Mouse (Mus musculus) CH12.LX (cell line): ENCODE measurements around the gene Cdh24. TPM values are rescaled to one million over a fixed set of nuclear protein-coding genes. Genes with fewer than 3 reads are reported as not detected.

ENCODE experiments used
- DNase-seq: peaks from one replicate; pipeline ENCODE4 v3.0.0-alpha.2; 2013; ENCODE audit errors: extremely low read depth
- H3K27ac ChIP-seq: 2 replicates; pipeline ENCODE4 v1.5.1; 2012; ENCODE audit warnings: low read depth, mild to moderate bottlenecking, control low read depth, moderate library complexity; ENCODE audit not compliant: insufficient read depth
- H3K27me3 ChIP-seq: replicated peaks from 2 replicates; pipeline ENCODE3; 2012; ENCODE audit warnings: inconsistent platforms
- H3K36me3 ChIP-seq, 2 experiments: replicated peaks in 1 of 2; 2 replicates each; pipeline versions ENCODE3 to v1.6.1; 2012; ENCODE audit warnings: inconsistent platforms in 1 of 2, low read length in 1 of 2, mild to moderate bottlenecking in 1 of 2, mixed read lengths in 1 of 2, moderate library complexity in 1 of 2; ENCODE audit not compliant: control insufficient read depth in 1 of 2, insufficient read depth in 1 of 2
- H3K4me1 ChIP-seq, 2 experiments: 2 replicates each; pipeline ENCODE4 v1.6.1; 2012; ENCODE audit warnings: inconsistent platforms in 1 of 2, moderate library complexity in 1 of 2; ENCODE audit not compliant: insufficient read depth in 2 of 2, control insufficient read depth in 1 of 2
- H3K4me2 ChIP-seq: 2 replicates; pipeline ENCODE4 v1.6.1; 2012; ENCODE audit warnings: low read depth, mild to moderate bottlenecking, control low read depth; ENCODE audit not compliant: poor library complexity, insufficient read depth, severe bottlenecking
- H3K4me3 ChIP-seq, 3 experiments: fragments of 150-350 bp in 1 of 3; sonication (generic) in 1 of 3; replicated peaks in 1 of 3; 2 replicates each; pipeline versions ENCODE3 to v1.5.1; 2011 to 2012; ENCODE audit warnings: low read depth in 2 of 3, low read length in 2 of 3, mild to moderate bottlenecking in 2 of 3, moderate library complexity in 2 of 3, control low read depth in 1 of 3, improper control_type of control experiment in 1 of 3, inconsistent platforms in 1 of 3, mixed read lengths in 1 of 3; ENCODE audit not compliant: poor library complexity in 1 of 3
- H3K79me2 ChIP-seq: replicated peaks from 2 replicates; pipeline ENCODE4 v1.6.1; 2012; ENCODE audit warnings: mild to moderate bottlenecking, moderate library complexity; ENCODE audit not compliant: control insufficient read depth, poor library complexity, insufficient read depth, severe bottlenecking; ENCODE audit errors: extremely low read depth
- H3K9ac ChIP-seq: 2 replicates; pipeline ENCODE4 v1.6.1; 2012; ENCODE audit warnings: low read depth, mild to moderate bottlenecking, control low read depth, moderate library complexity; ENCODE audit not compliant: insufficient read depth
- H3K9me3 ChIP-seq: replicated peaks from 2 replicates; pipeline ENCODE3; 2012; ENCODE audit warnings: low read length, inconsistent platforms, mixed read lengths
- BHLHE40 ChIP-seq: IDR thresholded peaks from 2 replicates; pipeline ENCODE4 v1.6.1; 2011; ENCODE audit warnings: mild to moderate bottlenecking, low read depth, low read length, improper control_type of control experiment
- CHD1 ChIP-seq: IDR thresholded peaks from 2 replicates; pipeline ENCODE4 v1.6.1; 2012; ENCODE audit warnings: low read depth, low read length, improper control_type of control experiment, inconsistent platforms
- ELF1 ChIP-seq: IDR thresholded peaks from 2 replicates; pipeline ENCODE4 v1.6.1; 2014; ENCODE audit warnings: low read depth, mild to moderate bottlenecking, inconsistent platforms, low read length, improper control_type of control experiment
- EP300 ChIP-seq: IDR thresholded peaks from 2 replicates; pipeline ENCODE4 v1.6.1; 2011; ENCODE audit warnings: low read length, improper control_type of control experiment
- ETS1 ChIP-seq: conservative IDR thresholded peaks from 2 replicates; pipeline ENCODE4 v1.6.1; 2012; ENCODE audit warnings: low read depth, mild to moderate bottlenecking, inconsistent platforms, low read length, improper control_type of control experiment, moderate library complexity
- GABPA ChIP-seq: IDR thresholded peaks from 2 replicates; pipeline ENCODE4 v1.6.1; 2012; ENCODE audit warnings: low read depth, low read length, improper control_type of control experiment, inconsistent platforms; ENCODE audit not compliant: insufficient replicate concordance
- JUN ChIP-seq: IDR thresholded peaks from 2 replicates; pipeline ENCODE4 v1.6.1; 2011; ENCODE audit warnings: low read depth, mild to moderate bottlenecking, low read length, improper control_type of control experiment, moderate library complexity; ENCODE audit not compliant: insufficient read depth
- JUND ChIP-seq: conservative IDR thresholded peaks from 2 replicates; pipeline ENCODE4 v1.6.1; 2011; ENCODE audit warnings: low read depth, low read length, improper control_type of control experiment
- MAX ChIP-seq: IDR thresholded peaks from 2 replicates; pipeline ENCODE4 v1.6.1; 2011; ENCODE audit warnings: low read length, improper control_type of control experiment
- MEF2A ChIP-seq: IDR thresholded peaks from 2 replicates; pipeline ENCODE4 v1.6.1; 2014; ENCODE audit warnings: low read depth, mild to moderate bottlenecking, inconsistent platforms, low read length, improper control_type of control experiment, borderline replicate concordance
- MXI1 ChIP-seq: IDR thresholded peaks from 2 replicates; pipeline ENCODE4 v1.6.1; 2011; ENCODE audit warnings: mild to moderate bottlenecking, low read depth, low read length, improper control_type of control experiment
- MYC ChIP-seq: IDR thresholded peaks from 2 replicates; pipeline ENCODE4 v1.6.1; 2011; ENCODE audit warnings: low read depth, mild to moderate bottlenecking, improper control_type of control experiment, low read length
- NELFE ChIP-seq: IDR thresholded peaks from 2 replicates; pipeline ENCODE4 v1.6.1; 2011; ENCODE audit warnings: low read depth, low read length, improper control_type of control experiment
- NRF1 ChIP-seq: IDR thresholded peaks from 2 replicates; pipeline ENCODE4 v1.6.1; 2014; ENCODE audit warnings: low read depth, mild to moderate bottlenecking, inconsistent platforms, low read length, improper control_type of control experiment, moderate library complexity
- PAX5 ChIP-seq: IDR thresholded peaks from 2 replicates; pipeline ENCODE4 v1.6.1; 2012; ENCODE audit warnings: low read length, inconsistent platforms, mixed read lengths
- POLR2AphosphoS2 ChIP-seq: IDR thresholded peaks from 2 replicates; pipeline ENCODE4 v1.6.1; 2011; ENCODE audit warnings: low read depth, low read length, improper control_type of control experiment
- RAD21 ChIP-seq: IDR thresholded peaks from 2 replicates; pipeline ENCODE4 v1.6.1; 2011; ENCODE audit warnings: low read depth, mild to moderate bottlenecking, low read length, improper control_type of control experiment, moderate library complexity
- RCOR1 ChIP-seq: conservative IDR thresholded peaks from 2 replicates; pipeline ENCODE4 v1.6.1; 2012; ENCODE audit warnings: low read depth, mild to moderate bottlenecking, inconsistent platforms, low read length, improper control_type of control experiment
- SIN3A ChIP-seq: IDR thresholded peaks from 2 replicates; pipeline ENCODE4 v1.6.1; 2012; ENCODE audit warnings: low read length, improper control_type of control experiment, inconsistent platforms
- TBP ChIP-seq: conservative IDR thresholded peaks from 2 replicates; pipeline ENCODE4 v1.6.1; 2011; ENCODE audit warnings: low read depth, low read length, improper control_type of control experiment
- TCF12 ChIP-seq: IDR thresholded peaks from 2 replicates; pipeline ENCODE4 v1.6.1; 2014; ENCODE audit warnings: low read depth, mild to moderate bottlenecking, inconsistent platforms, low read length, improper control_type of control experiment
- USF1 ChIP-seq: IDR thresholded peaks from 2 replicates; pipeline ENCODE4 v1.6.1; 2014; ENCODE audit warnings: low read depth, mild to moderate bottlenecking, inconsistent platforms, low read length, improper control_type of control experiment
- ZMIZ1 ChIP-seq: IDR thresholded peaks from 2 replicates; pipeline ENCODE4 v1.6.1; 2012; ENCODE audit warnings: low read depth, mild to moderate bottlenecking, inconsistent platforms, low read length, improper control_type of control experiment
- ZNF384 ChIP-seq: IDR thresholded peaks from 2 replicates; pipeline ENCODE4 v1.6.1; 2012; ENCODE audit warnings: low read depth, low read length, improper control_type of control experiment, inconsistent platforms
- dilution Hi-C: fragments of 300-500 bp; cut with MboI; formaldehyde crosslinking; loops from 2 replicates; pipeline ENCODE4 v1.14.3; 2020; ENCODE audit warnings: low sequenced_read_pairs; ENCODE audit not compliant: extremely low pct_unique_long_range_greater_than_20kb, extremely low pct_ligation_motif_present
- in situ Hi-C: fragments of 300-500 bp; cut with MboI; formaldehyde crosslinking; loops from 3 replicates; pipeline ENCODE4 v1.14.3; 2019; ENCODE audit warnings: low sequenced_read_pairs, low pct_ligation_motif_present, low pct_unique_long_range_greater_than_20kb, mixed read lengths
- polyA plus RNA-seq: library from polyadenylated mRNA; unstranded; fragments of >175 nt; gene quantifications from 2 replicates; pipeline ENCODE4 v1.2.1, GENCODE M21; 2012; ENCODE audit warnings: low read depth; ENCODE audit not compliant: insufficient read length
- total RNA-seq, 2 experiments: library from RNA; depleted of rRNA; stranded (reverse); fragments of 300-350 nt in 1 of 2; fragments of >200 nt in 1 of 2; gene quantifications; 2 replicates each; pipeline ENCODE4 v1.2.3; 2012 to 2014

Cdh24 gene
- total and polyA plus RNA-seq, 3 experiments, result 1.0 to 4.9 (median 1.6) TPM

- TF ChIP-seq MAX, result no peak
- no peak for TF ChIP-seq PAX5
- TF ChIP-seq ZMIZ1, result no peak
- TF ChIP-seq JUND, result no peak
- TF ChIP-seq NELFE, result no peak
- TF ChIP-seq EP300, result no peak
- TF ChIP-seq ELF1, result no peak
- no peak for TF ChIP-seq POLR2AphosphoS2
- TF ChIP-seq RCOR1, result no peak
- TF ChIP-seq TBP, result no peak
- TF ChIP-seq TCF12, result no peak
- no peak for TF ChIP-seq SIN3A
- dilution Hi-C loops, result no loop called here
- in situ Hi-C loops, result no loop called here
- Histone ChIP-seq H3K27ac (no peak overlapping the region), H3K4me1 (peaks cover 2 to 12% of the 10 kb centered on the region in 2 experiments; a peak in 3 of 4 replicates), H3K9me3 (no peaks in the 10 kb centered on the region), H3K79me2 (no peaks in the 10 kb centered on the region), H3K27me3 (no peaks in the 10 kb centered on the region), H3K9ac (no peak overlapping the region), H3K4me3 (no peak overlapping the region), H3K36me3 (peaks cover 21 to 35% of the 10 kb centered on the region in 2 experiments), H3K4me2 (no peak overlapping the region)
- DNase-seq, result no peak
These were observed 31.9 kb downstream of the Cdh24 start for GRCm38 (mm10) chr14:54609245-54609644.

- Histone ChIP-seq H3K4me1 (peaks cover 3 to 14% of the 10 kb centered on the region in 2 experiments; a peak in 3 of 4 replicates), H3K4me2 (no peak overlapping the region), H3K79me2 (no peaks in the 10 kb centered on the region), H3K9ac (no peak overlapping the region), H3K4me3 (no peak overlapping the region), H3K36me3 (peaks cover 5 to 20% of the 10 kb centered on the region in 2 experiments), H3K27ac (no peak overlapping the region), H3K27me3 (no peaks in the 10 kb centered on the region), H3K9me3 (no peaks in the 10 kb centered on the region)
- in situ Hi-C loops, result no loop called here
- DNase-seq, result no peak
- TF ChIP-seq JUND (no peak), MEF2A (no peak), BHLHE40 (no peak), GABPA (no peak)
- dilution Hi-C loops, result no loop called here
These were observed 33.9 kb downstream of the Cdh24 start for GRCm38 (mm10) chr14:54607226-54607625.

GRCm38 (mm10) chr14:54605752-54606321, 35.3 kb downstream of the Cdh24 start, which contains the start of gene 4931414P19Rik:
Gene 4931414P19Rik, minus strand, starts transcription at chr14:54605993.
- H3K4me1 ChIP-seq, result peaks cover 3 to 16% of the 10 kb centered on the region in 2 experiments; a peak in 3 of 4 replicates
- dilution Hi-C loops (no loop called here), in situ Hi-C loops (no loop called here)
- H3K27me3 ChIP-seq, result no peaks in the 10 kb centered on the region
- DNase-seq, result peak; percentile 66
- no peaks in the 10 kb centered on the region for H3K9me3 ChIP-seq
- H3K79me2 ChIP-seq, result no peaks in the 10 kb centered on the region
- peak within 1 kb of the TSS; percentile 56 for H3K9ac ChIP-seq
- H3K36me3 ChIP-seq, result peaks cover 0 to 8% of the 10 kb centered on the region in 2 experiments
- no peak within 1 kb of the TSS for H3K27ac ChIP-seq
- H3K4me3 ChIP-seq, result peak within 1 kb of the TSS; percentile 52 to 66 (median 56)
- peak within 1 kb of the TSS; percentile 55 for H3K4me2 ChIP-seq
- peak; percentile 37; the same call in 1 of the 2 replicates for TF ChIP-seq ZNF384
- TF ChIP-seq USF1, result no peak
- TF ChIP-seq NELFE, result peak; percentile 68; the same call in 1 of the 2 replicates
- TF ChIP-seq MYC, result peak; percentile 24; the same call in 1 of the 2 replicates
- 0 out of 2 replicates have a peak, but pooled peaks have one; percentile 57 for TF ChIP-seq TBP
- no peak for TF ChIP-seq JUND
- TF ChIP-seq GABPA, result no peak
- peak; percentile 30; the same call in 1 of the 2 replicates for TF ChIP-seq NRF1
- TF ChIP-seq JUN, result no peak
- TF ChIP-seq ETS1, result no peak
- TF ChIP-seq CHD1, result 0 out of 2 replicates have a peak, but pooled peaks have one; percentile 51
- no peak for TF ChIP-seq MXI1
- no peak for TF ChIP-seq RAD21
- TF ChIP-seq TCF12, result peak; percentile 42; the same call in 1 of the 2 replicates
- no peak for TF ChIP-seq MEF2A
- no peak for TF ChIP-seq ELF1
